Mouse (Mus musculus) heart, embryonic 14.5 days (tissue): ENCODE data around the gene Zbtb20. TPM values are rescaled to one million over a fixed set of nuclear protein-coding genes. Genes with fewer than 3 reads are reported as not detected.

Source experiments
- ATAC-seq: fragments of 200-750 bp; cut with Nextera tagmentation; 2 replicates; pipeline ENCODE4 v1.8.0; 2017; ENCODE audit warnings: low read depth, moderate TSS enrichment; ENCODE audit not compliant: insufficient number of reproducible peaks, insufficient read depth, low FRiP score
- H3K27ac ChIP-seq, 2 experiments: fragments of 200-500 bp in 1 of 2; fragments of 300-500 bp in 1 of 2; sonication (generic) in 1 of 2; replicated peaks in 1 of 2; 2 replicates each; pipeline ENCODE4 v1.5.1; 2012 to 2014; ENCODE audit warnings: low read depth in 2 of 2, low read length in 2 of 2, control low read depth in 1 of 2, mild to moderate bottlenecking in 1 of 2, mixed read lengths in 1 of 2; ENCODE audit not compliant: control insufficient read depth in 1 of 2, insufficient read depth in 1 of 2
- H3K27me3 ChIP-seq: fragments of 300-500 bp; sonication (generic); 2 replicates; pipeline ENCODE4 v1.6.1; 2014; ENCODE audit warnings: mild to moderate bottlenecking, low read length, control low read depth; ENCODE audit not compliant: control insufficient read depth, insufficient read depth
- H3K36me3 ChIP-seq: fragments of 300-500 bp; sonication (generic); 2 replicates; pipeline ENCODE4 v1.6.1; 2014; ENCODE audit warnings: mild to moderate bottlenecking, control low read depth, low read length, mixed read lengths; ENCODE audit not compliant: control insufficient read depth, insufficient read depth
- H3K4me1 ChIP-seq, 2 experiments: fragments of 200-500 bp in 1 of 2; fragments of 300-500 bp in 1 of 2; sonication (generic) in 1 of 2; 2 replicates each; pipeline ENCODE4 v1.6.1; 2012 to 2014; ENCODE audit warnings: low read length in 2 of 2, control low read depth in 1 of 2, mixed read lengths in 1 of 2; ENCODE audit not compliant: control insufficient read depth in 2 of 2, insufficient read depth in 2 of 2
- H3K4me2 ChIP-seq: fragments of 300-500 bp; sonication (generic); 2 replicates; pipeline ENCODE4 v1.6.1; 2014; ENCODE audit warnings: mild to moderate bottlenecking, low read length
- H3K4me3 ChIP-seq, 2 experiments: fragments of 200-500 bp in 1 of 2; fragments of 300-500 bp in 1 of 2; sonication (generic) in 1 of 2; 2 replicates each; pipeline ENCODE4 v1.5.1; 2012 to 2014; ENCODE audit warnings: low read length in 2 of 2, mild to moderate bottlenecking in 2 of 2, control low read depth in 1 of 2, low read depth in 1 of 2, moderate library complexity in 1 of 2; ENCODE audit not compliant: control insufficient read depth in 1 of 2, insufficient read depth in 1 of 2
- H3K9ac ChIP-seq: fragments of 300-500 bp; sonication (generic); 2 replicates; pipeline ENCODE4 v1.6.1; 2014; ENCODE audit warnings: mild to moderate bottlenecking, low read length
- H3K9me3 ChIP-seq: fragments of 300-500 bp; sonication (generic); 2 replicates; pipeline ENCODE4 v1.6.1; 2016; ENCODE audit warnings: low read length, control low read depth; ENCODE audit not compliant: control insufficient read depth
- whole genome bisulfite sequencing: fragments of 180-500 bp; shearing (Covaris S2); extraction: QIAGEN DNeasy Blood & Tissue Kit; methylation state at CpG from one replicate; pipeline ENCODE4 v1.1.7; 2014; 5-methylcytosine and 5-hydroxymethylcytosine counted together
- polyA plus RNA-seq: library from polyadenylated mRNA; unstranded; fragments of >200 nt; fragmentation: Nextera tagmentation; extraction: Ambion mirVana; gene quantifications from 2 replicates; pipeline ENCODE4 v1.2.1, GENCODE M21; 2014

The Zbtb20 gene
- polyA plus RNA-seq, 1 experiment from 2014 or later: 50.3 TPM

- H3K9me3 ChIP-seq: no peaks in the 10 kb centered on the region
- peaks cover 11 to 24% of the 10 kb centered on the region in 2 experiments for H3K4me1 ChIP-seq
- peak overlapping the region; percentile 64 for H3K4me2 ChIP-seq
- peak overlapping the region; percentile 31 for H3K9ac ChIP-seq
- WGBS: 45% methylated on average over 6 of the region's 6 CpGs
- ATAC-seq: no peak
- H3K27me3 ChIP-seq: no peaks in the 10 kb centered on the region
- H3K27ac ChIP-seq: peak overlapping the region; percentile 97 to 99
- no peaks in the 10 kb centered on the region for H3K36me3 ChIP-seq
- peak overlapping the region; percentile 10 to 19; a peak in 3 of 4 replicates for H3K4me3 ChIP-seq
Measured at GRCm38 (mm10) chr16:43364516-43364910, 488.8 kb downstream of the Zbtb20 start.

GRCm38 (mm10) chr16:43365277-43365676, 489.6 kb downstream of the Zbtb20 start:
- WGBS: 80% methylated on average over 3 of the region's 3 CpGs
- Histone ChIP-seq H3K36me3 (no peaks in the 10 kb centered on the region), H3K9me3 (no peaks in the 10 kb centered on the region), H3K4me2 (peak overlapping the region; percentile 64), H3K9ac (peak overlapping the region; percentile 2; the same call in 1 of the 2 replicates), H3K4me3 (no peak overlapping the region), H3K27me3 (no peaks in the 10 kb centered on the region), H3K4me1 (peaks cover 11 to 29% of the 10 kb centered on the region in 2 experiments), H3K27ac (no peak overlapping the region; a peak in 1 of 4 replicates)
- ATAC-seq: no peak

GRCm38 (mm10) chr16:43370496-43371020, 494.9 kb downstream of the Zbtb20 start:
- WGBS: 50% methylated on average over 3 of the region's 3 CpGs
- H3K4me2 ChIP-seq: no peak overlapping the region
- H3K4me3 ChIP-seq: no peak overlapping the region
- no peaks in the 10 kb centered on the region for H3K9me3 ChIP-seq
- no peaks in the 10 kb centered on the region for H3K27me3 ChIP-seq
- no peak overlapping the region for H3K9ac ChIP-seq
- H3K36me3 ChIP-seq: no peaks in the 10 kb centered on the region
- H3K4me1 ChIP-seq: peaks cover 0 to 26% of the 10 kb centered on the region in 2 experiments; a peak in 3 of 4 replicates
- no peak overlapping the region for H3K27ac ChIP-seq
- no peak for ATAC-seq

GRCm38 (mm10) chr16:43376782-43377181, 501.1 kb downstream of the Zbtb20 start:
- no peak overlapping the region for H3K4me2 ChIP-seq
- H3K9ac ChIP-seq: no peak overlapping the region
- H3K4me3 ChIP-seq: no peak overlapping the region
- H3K9me3 ChIP-seq: no peaks in the 10 kb centered on the region
- H3K27me3 ChIP-seq: no peaks in the 10 kb centered on the region
- H3K4me1 ChIP-seq: peaks cover 0 to 13% of the 10 kb centered on the region in 2 experiments; a peak in 1 of 4 replicates
- H3K27ac ChIP-seq: no peak overlapping the region
- H3K36me3 ChIP-seq: no peaks in the 10 kb centered on the region
- 73% methylated on average over 6 of the region's 6 CpGs for WGBS
- no peak for ATAC-seq

GRCm38 (mm10) chr16:43379351-43380325, 504.0 kb downstream of the Zbtb20 start:
- no peaks in the 10 kb centered on the region for H3K36me3 ChIP-seq
- WGBS: 78% methylated on average over 7 of the region's 7 CpGs
- no peak for ATAC-seq

GRCm38 (mm10) chr16:43381183-43381582, 505.5 kb downstream of the Zbtb20 start:
- Histone ChIP-seq H3K9me3 (no peaks in the 10 kb centered on the region), H3K36me3 (no peaks in the 10 kb centered on the region), H3K4me3 (no peak overlapping the region), H3K27me3 (no peaks in the 10 kb centered on the region), H3K4me1 (peaks cover 0 to 17% of the 10 kb centered on the region in 2 experiments; a peak in 1 of 4 replicates), H3K4me2 (no peak overlapping the region), H3K27ac (no peak overlapping the region), H3K9ac (no peak overlapping the region)
- no peak for ATAC-seq
- WGBS: 66% methylated on average over 2 of the region's 2 CpGs

More at GRCm38 (mm10) chr16:43379351-43380325, 504.0 kb downstream of the Zbtb20 start:
- Histone ChIP-seq H3K9ac (no peak overlapping the region), H3K27me3 (no peaks in the 10 kb centered on the region), H3K4me3 (no peak overlapping the region), H3K4me2 (no peak overlapping the region), H3K4me1 (peaks cover 0 to 11% of the 10 kb centered on the region in 2 experiments; a peak in 1 of 4 replicates), H3K9me3 (no peaks in the 10 kb centered on the region), H3K27ac (no peak overlapping the region)

- no peak overlapping the region for H3K4me2 ChIP-seq
- no peak for ATAC-seq
- H3K27me3 ChIP-seq: no peaks in the 10 kb centered on the region
- 54% methylated on average over 7 of the region's 7 CpGs for WGBS
- no peak overlapping the region for H3K4me3 ChIP-seq
- H3K9ac ChIP-seq: no peak overlapping the region
- no peaks in the 10 kb centered on the region for H3K9me3 ChIP-seq
- no peaks in the 10 kb centered on the region for H3K36me3 ChIP-seq
- H3K4me1 ChIP-seq: peaks cover 0 to 21% of the 10 kb centered on the region in 2 experiments; a peak in 1 of 4 replicates
- H3K27ac ChIP-seq: no peak overlapping the region
Measured at GRCm38 (mm10) chr16:43383149-43383740, 507.6 kb downstream of the Zbtb20 start.
